Mouse (Mus musculus) testis, adult 2 months (tissue): ENCODE measurements at regions not wholly inside any gene's neighbourhood (a gene's known extent, or its start where the extent isn't known, plus 50 kb on each side); places are given as distances from the start of the nearest gene placed in this dataset.

Experiments used
- CTCF ChIP-seq: fragments of 200-500 bp; IDR thresholded peaks from 2 replicates; pipeline ENCODE4 v1.5.1; 2012; ENCODE audit warnings: low read depth, mild to moderate bottlenecking, inconsistent platforms, low read length, moderate library complexity; ENCODE audit not compliant: control insufficient read depth, insufficient read depth, insufficient replicate concordance
- POLR2A ChIP-seq: fragments of 200-500 bp; IDR thresholded peaks from 2 replicates; pipeline ENCODE4 v1.6.1; 2012; ENCODE audit warnings: low read depth, mild to moderate bottlenecking, inconsistent platforms, low read length, moderate library complexity; ENCODE audit not compliant: control insufficient read depth

GRCm38 (mm10) chr3:8310379-8311128, 1299.3 kb downstream of the Zfp704 start:
- no peak for TF ChIP-seq CTCF
- TF ChIP-seq POLR2A: no peak
